Mouse (Mus musculus): Measurements from ENCODE around the gene Tubb4b. TPM values are rescaled to one million over a fixed set of nuclear protein-coding genes. Genes with fewer than 3 reads are reported as not detected.
A peak's percentile ranks its signal among the peaks of the same experiment; 100 is the strongest.

Tubb4b gene
- polyA plus RNA-seq, 1 experiment from 2014 or later = 512 TPM

DNA sequence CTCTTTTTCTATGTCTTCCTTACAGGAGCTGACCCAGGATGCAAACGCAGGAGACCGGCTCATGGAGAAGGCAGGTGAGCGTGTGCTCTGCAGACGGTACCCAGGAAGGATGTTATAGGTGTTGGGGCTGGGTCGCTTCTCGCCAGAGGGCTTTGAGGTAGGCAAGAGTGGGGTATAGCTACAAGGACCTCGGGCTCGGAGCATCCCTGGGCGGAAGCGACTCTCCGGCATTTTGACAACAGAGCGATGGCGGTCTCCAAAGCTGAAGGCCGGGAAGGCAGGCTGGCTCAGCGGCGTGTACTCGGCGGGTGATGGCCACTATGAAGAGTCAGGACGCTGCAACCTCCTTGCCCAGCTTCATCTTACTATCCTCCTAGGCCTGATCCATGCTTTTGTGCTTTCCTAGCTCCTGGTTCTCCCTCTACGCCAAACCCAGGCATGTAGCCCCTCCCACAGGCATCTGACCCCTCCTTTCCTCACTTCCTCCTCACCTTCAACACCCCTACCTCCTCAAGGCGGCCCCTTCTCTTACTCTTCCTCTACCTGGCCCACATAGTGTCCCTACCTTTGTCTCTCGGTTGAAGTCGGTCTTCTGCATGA is 11.1 kb downstream of the Tubb4b start:
- Histone ChIP-seq H3K27ac (ENCODE audit: low read length) (no peak overlapping the region), H3K27me3 (ENCODE audit: control insufficient read depth, insufficient read depth, low read length) (no peaks in the 10 kb centered on the region), H3K9me3 (ENCODE audit: control insufficient read depth, low read depth, low read length) (no peaks in the 10 kb centered on the region), H3K4me1 (ENCODE audit: control insufficient read depth, insufficient read depth, low read length) (peaks cover 13% of the 10 kb centered on the region), H3K4me2 (replicated peaks; ENCODE audit: low read depth, low read length) (no peak overlapping the region), H3K4me3 (ENCODE audit: low read depth, low read length) (no peak overlapping the region), H3K9ac (replicated peaks; ENCODE audit: low read depth, low read length) (no peak overlapping the region), H3K36me3 (ENCODE audit: control insufficient read depth, insufficient read depth, low read length) (peaks cover 5% of the 10 kb centered on the region)
- WGBS = 61% methylated on average over 23 of the region's 23 CpGs
- ATAC-seq (ENCODE audit: insufficient number of reproducible peaks, insufficient read depth, low FRiP score, low read depth) = no peak

DNA sequence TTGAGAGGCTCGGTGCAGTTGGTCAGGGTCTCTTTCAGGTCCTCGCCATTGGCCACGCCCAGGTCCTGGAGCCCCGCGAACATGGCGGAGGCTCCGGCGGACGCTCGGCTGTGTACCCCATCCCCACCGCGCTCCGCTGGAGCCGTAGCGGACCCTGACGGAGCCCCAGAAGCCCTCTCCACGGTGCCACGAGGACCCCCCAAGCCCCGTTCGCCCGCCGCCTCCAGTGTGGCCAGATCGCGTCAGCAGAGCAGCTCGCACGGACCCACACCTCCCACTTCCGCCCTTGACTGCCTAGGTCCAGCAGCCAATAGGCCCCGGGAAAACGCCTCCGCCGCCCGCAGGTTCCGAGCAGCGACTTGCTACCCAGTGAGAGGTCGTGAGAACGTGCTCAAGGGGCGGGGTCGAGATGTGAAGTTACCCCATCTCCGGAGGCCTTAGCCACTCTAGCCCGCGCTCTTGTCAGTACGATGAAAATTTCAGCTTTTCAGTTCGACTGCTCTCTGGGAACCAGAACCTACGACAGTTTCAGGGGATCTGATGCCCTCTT is 13.3 kb downstream of the Tubb4b start, which contains the start of gene Nelfb:
Gene Nelfb (minus strand): TSS at position 369 of the 550 bp plus-strand sequence.
- Histone ChIP-seq H3K4me2 (replicated peaks; ENCODE audit: low read depth, low read length) (peak within 1 kb of the TSS; percentile 82), H3K27ac (ENCODE audit: low read length) (peak within 1 kb of the TSS; percentile 80), H3K4me1 (ENCODE audit: control insufficient read depth, insufficient read depth, low read length) (peaks cover 13% of the 10 kb centered on the region), H3K27me3 (ENCODE audit: control insufficient read depth, insufficient read depth, low read length) (no peaks in the 10 kb centered on the region), H3K9ac (replicated peaks; ENCODE audit: low read depth, low read length) (peak within 1 kb of the TSS; percentile 67), H3K4me3 (ENCODE audit: low read depth, low read length) (peak within 1 kb of the TSS; percentile 68), H3K36me3 (ENCODE audit: control insufficient read depth, insufficient read depth, low read length) (peaks cover 22% of the 10 kb centered on the region), H3K9me3 (ENCODE audit: control insufficient read depth, low read depth, low read length) (no peaks in the 10 kb centered on the region)
- peak; percentile 92 for ATAC-seq (ENCODE audit: insufficient number of reproducible peaks, insufficient read depth, low FRiP score, low read depth)
- WGBS = under 1% methylated on average over 44 of the region's 44 CpGs

GRCm38 (mm10) chr2:25210686-25211085 is 13.8 kb downstream of the Tubb4b start:
- under 1% methylated on average over 24 of the region's 24 CpGs for WGBS
- H3K36me3 ChIP-seq (ENCODE audit: control insufficient read depth, insufficient read depth, low read length) = peaks cover 27% of the 10 kb centered on the region
- peak overlapping the region; percentile 82 for H3K4me2 ChIP-seq (replicated peaks; ENCODE audit: low read depth, low read length)
- H3K4me1 ChIP-seq (ENCODE audit: control insufficient read depth, insufficient read depth, low read length) = peaks cover 13% of the 10 kb centered on the region
- no peak; the same call in 1 of the 2 replicates for ATAC-seq (ENCODE audit: insufficient number of reproducible peaks, insufficient read depth, low FRiP score, low read depth)
- H3K27ac ChIP-seq (ENCODE audit: low read length) = peak overlapping the region; percentile 80; the same call in 1 of the 2 replicates
- H3K9ac ChIP-seq (replicated peaks; ENCODE audit: low read depth, low read length) = peak overlapping the region; percentile 67
- peak overlapping the region; percentile 68 for H3K4me3 ChIP-seq (ENCODE audit: low read depth, low read length)
- no peaks in the 10 kb centered on the region for H3K9me3 ChIP-seq (ENCODE audit: control insufficient read depth, low read depth, low read length)
- no peaks in the 10 kb centered on the region for H3K27me3 ChIP-seq (ENCODE audit: control insufficient read depth, insufficient read depth, low read length)

DNA sequence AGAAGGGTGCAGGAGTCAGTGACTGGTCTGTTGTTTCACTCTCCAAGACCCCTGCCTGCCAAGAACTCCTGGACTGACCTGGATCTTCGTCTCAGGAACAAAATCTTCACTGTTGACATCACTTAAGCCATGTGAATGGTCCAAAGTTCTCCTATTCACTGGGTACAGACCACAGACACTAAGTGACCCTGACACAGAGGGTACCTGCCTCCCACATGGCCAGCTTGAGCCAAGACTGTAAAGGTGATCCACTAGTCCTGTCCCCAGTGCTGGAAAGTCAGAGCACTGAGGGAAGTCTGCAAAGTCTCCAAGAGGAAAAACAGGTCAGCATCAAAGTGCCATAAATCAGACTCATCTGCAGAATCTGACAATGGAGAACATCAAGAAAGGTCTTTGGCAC is 16.9 kb downstream of the Tubb4b start:
- no peak for ATAC-seq (ENCODE audit: insufficient number of reproducible peaks, insufficient read depth, low FRiP score, low read depth)
- no peak overlapping the region for H3K27ac ChIP-seq (ENCODE audit: low read length)
- peaks cover 57% of the 10 kb centered on the region for H3K36me3 ChIP-seq (ENCODE audit: control insufficient read depth, insufficient read depth, low read length)
- H3K4me3 ChIP-seq (ENCODE audit: low read depth, low read length) = no peak overlapping the region
- WGBS = 88% methylated on average over 1 of the region's 1 CpGs
- H3K4me2 ChIP-seq (replicated peaks; ENCODE audit: low read depth, low read length) = no peak overlapping the region
- H3K9me3 ChIP-seq (ENCODE audit: control insufficient read depth, low read depth, low read length) = no peaks in the 10 kb centered on the region
- no peaks in the 10 kb centered on the region for H3K27me3 ChIP-seq (ENCODE audit: control insufficient read depth, insufficient read depth, low read length)
- H3K9ac ChIP-seq (replicated peaks; ENCODE audit: low read depth, low read length) = no peak overlapping the region
- H3K4me1 ChIP-seq (ENCODE audit: control insufficient read depth, insufficient read depth, low read length) = peaks cover 13% of the 10 kb centered on the region

- Histone ChIP-seq H3K36me3 (ENCODE audit: control insufficient read depth, insufficient read depth, low read length) (peaks cover 84% of the 10 kb centered on the region), H3K4me2 (replicated peaks; ENCODE audit: low read depth, low read length) (no peak overlapping the region), H3K27me3 (ENCODE audit: control insufficient read depth, insufficient read depth, low read length) (no peaks in the 10 kb centered on the region), H3K4me3 (ENCODE audit: low read depth, low read length) (no peak overlapping the region), H3K27ac (ENCODE audit: low read length) (no peak overlapping the region), H3K4me1 (ENCODE audit: control insufficient read depth, insufficient read depth, low read length) (no peaks in the 10 kb centered on the region), H3K9ac (replicated peaks; ENCODE audit: low read depth, low read length) (no peak overlapping the region), H3K9me3 (ENCODE audit: control insufficient read depth, low read depth, low read length) (no peaks in the 10 kb centered on the region)
- no peak for ATAC-seq (ENCODE audit: insufficient number of reproducible peaks, insufficient read depth, low FRiP score, low read depth)
- WGBS = 61% methylated on average over 4 of the region's 4 CpGs
Observed at GRCm38 (mm10) chr2:25203631-25204214, 20.8 kb downstream of the Tubb4b start.

GRCm38 (mm10) chr2:25200631-25201030 is 23.9 kb downstream of the Tubb4b start:
- Histone ChIP-seq H3K36me3 (ENCODE audit: control insufficient read depth, insufficient read depth, low read length) (peaks cover 61% of the 10 kb centered on the region), H3K4me3 (ENCODE audit: low read depth, low read length) (no peak overlapping the region), H3K4me1 (ENCODE audit: control insufficient read depth, insufficient read depth, low read length) (0 out of 2 replicates have a peak, but pooled peaks cover 4% of the 10 kb centered on the region), H3K27ac (ENCODE audit: low read length) (no peak overlapping the region), H3K27me3 (ENCODE audit: control insufficient read depth, insufficient read depth, low read length) (0 out of 2 replicates have a peak, but pooled peaks cover 2% of the 10 kb centered on the region), H3K9me3 (ENCODE audit: control insufficient read depth, low read depth, low read length) (no peaks in the 10 kb centered on the region), H3K4me2 (replicated peaks; ENCODE audit: low read depth, low read length) (no peak overlapping the region), H3K9ac (replicated peaks; ENCODE audit: low read depth, low read length) (no peak overlapping the region)
- 98% methylated on average over 2 of the region's 2 CpGs for WGBS
- no peak for ATAC-seq (ENCODE audit: insufficient number of reproducible peaks, insufficient read depth, low FRiP score, low read depth)

DNA sequence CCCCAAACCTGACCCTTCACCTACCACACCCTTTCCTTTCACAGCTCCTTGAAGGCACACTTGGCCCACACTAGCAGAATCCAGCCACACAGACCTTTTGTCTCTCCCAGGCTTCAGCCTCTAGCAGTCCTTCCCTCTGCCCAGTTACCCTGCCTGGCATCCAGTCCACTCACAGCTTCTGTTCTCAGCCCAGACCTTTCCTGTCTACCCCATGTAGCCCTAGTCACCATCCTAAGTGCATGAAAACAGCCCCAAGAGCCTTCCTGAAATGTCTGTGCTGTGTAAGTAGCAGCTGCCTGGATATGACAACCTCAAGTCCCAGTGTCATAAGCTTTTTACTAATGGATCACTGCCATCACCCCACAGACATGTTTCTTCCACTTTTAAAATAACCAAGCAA is 26.6 kb downstream of the Tubb4b start:
- Histone ChIP-seq H3K27ac (ENCODE audit: low read length) (no peak overlapping the region), H3K9me3 (ENCODE audit: control insufficient read depth, low read depth, low read length) (no peaks in the 10 kb centered on the region), H3K4me2 (replicated peaks; ENCODE audit: low read depth, low read length) (no peak overlapping the region), H3K27me3 (ENCODE audit: control insufficient read depth, insufficient read depth, low read length) (0 out of 2 replicates have a peak, but pooled peaks cover 8% of the 10 kb centered on the region), H3K9ac (replicated peaks; ENCODE audit: low read depth, low read length) (no peak overlapping the region), H3K36me3 (ENCODE audit: control insufficient read depth, insufficient read depth, low read length) (peaks cover 35% of the 10 kb centered on the region), H3K4me1 (ENCODE audit: control insufficient read depth, insufficient read depth, low read length) (peaks cover 14% of the 10 kb centered on the region; the same call in 1 of the 2 replicates), H3K4me3 (ENCODE audit: low read depth, low read length) (no peak overlapping the region)
- no peak for ATAC-seq (ENCODE audit: insufficient number of reproducible peaks, insufficient read depth, low FRiP score, low read depth)

DNA sequence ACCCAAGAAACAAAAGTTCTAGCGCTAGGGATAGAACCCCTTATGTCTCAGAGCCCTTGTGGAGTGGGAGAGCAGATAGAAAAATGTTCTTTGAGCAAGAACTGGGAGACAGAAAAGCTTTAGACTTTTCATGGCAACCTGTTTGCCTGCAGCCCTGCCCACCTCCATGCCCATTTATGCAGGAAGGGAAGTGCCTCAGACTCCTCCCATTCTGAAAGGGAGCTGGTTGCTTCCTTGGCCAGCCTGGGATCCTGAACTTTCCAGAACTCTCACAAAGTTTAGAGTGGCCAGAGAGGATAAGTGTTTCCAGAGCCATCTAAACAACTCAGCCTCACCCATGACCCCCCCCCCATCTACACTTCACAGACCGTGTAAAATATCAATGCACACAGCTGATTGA is 27.3 kb downstream of the Tubb4b start:
- Histone ChIP-seq H3K36me3 (ENCODE audit: control insufficient read depth, insufficient read depth, low read length) (peaks cover 27% of the 10 kb centered on the region), H3K4me1 (ENCODE audit: control insufficient read depth, insufficient read depth, low read length) (peaks cover 14% of the 10 kb centered on the region; the same call in 1 of the 2 replicates), H3K9me3 (ENCODE audit: control insufficient read depth, low read depth, low read length) (no peaks in the 10 kb centered on the region), H3K27me3 (ENCODE audit: control insufficient read depth, insufficient read depth, low read length) (0 out of 2 replicates have a peak, but pooled peaks cover 8% of the 10 kb centered on the region), H3K4me2 (replicated peaks; ENCODE audit: low read depth, low read length) (0 out of 2 replicates have a peak overlapping the region, but pooled peaks have one; percentile 36), H3K27ac (ENCODE audit: low read length) (peak overlapping the region; percentile 81; the same call in 1 of the 2 replicates), H3K9ac (replicated peaks; ENCODE audit: low read depth, low read length) (no peak overlapping the region), H3K4me3 (ENCODE audit: low read depth, low read length) (no peak overlapping the region)
- 23% methylated on average over 2 of the region's 2 CpGs for WGBS
- no peak for ATAC-seq (ENCODE audit: insufficient number of reproducible peaks, insufficient read depth, low FRiP score, low read depth)
